Mouse (Mus musculus) olfactory bulb, adult 2 months (tissue): ENCODE measurements around the gene Evl.

Experiments used
- CTCF ChIP-seq: fragments of 200-500 bp; IDR thresholded peaks from 2 replicates; pipeline ENCODE4 v1.5.1; 2012; ENCODE audit warnings: low read depth, mild to moderate bottlenecking, low read length, moderate library complexity; ENCODE audit not compliant: insufficient read depth
- POLR2A ChIP-seq: fragments of 200-500 bp; IDR thresholded peaks from 2 replicates; pipeline ENCODE4 v1.6.1; 2012; ENCODE audit warnings: mild to moderate bottlenecking, low read depth, low read length, moderate library complexity; ENCODE audit not compliant: insufficient read depth

DNA sequence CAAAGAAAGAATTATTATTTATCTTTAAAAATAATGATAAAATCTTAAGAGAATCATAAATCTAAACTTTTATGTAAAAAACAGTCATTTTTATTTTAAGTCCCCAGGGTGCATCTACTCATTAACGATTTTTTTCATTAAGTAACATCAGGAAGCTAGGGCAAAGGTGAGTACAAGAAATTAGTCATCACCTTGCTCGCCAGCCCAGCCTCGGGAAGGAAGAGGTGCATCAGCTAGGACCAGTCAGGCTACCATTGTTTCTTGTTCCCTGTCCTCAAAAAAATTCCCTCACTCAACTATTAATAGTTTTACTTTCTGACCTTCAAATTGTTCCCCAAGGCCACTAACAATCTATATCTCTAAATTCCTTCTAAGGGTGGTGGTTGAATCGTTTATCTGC lies 123.8 kb downstream of the Evl start:
- TF ChIP-seq CTCF, result no peak
- no peak for TF ChIP-seq POLR2A
